Mouse (Mus musculus): Measurements from ENCODE around the gene Olfr49. TPM values are rescaled to one million over a fixed set of nuclear protein-coding genes. Genes with fewer than 3 reads are reported as not detected.
A peak's percentile ranks its signal among the peaks of the same experiment; 100 is the strongest.

Gene Olfr49
- polyA plus RNA-seq, 1 experiment from 2014 or later, result not detected

DNA sequence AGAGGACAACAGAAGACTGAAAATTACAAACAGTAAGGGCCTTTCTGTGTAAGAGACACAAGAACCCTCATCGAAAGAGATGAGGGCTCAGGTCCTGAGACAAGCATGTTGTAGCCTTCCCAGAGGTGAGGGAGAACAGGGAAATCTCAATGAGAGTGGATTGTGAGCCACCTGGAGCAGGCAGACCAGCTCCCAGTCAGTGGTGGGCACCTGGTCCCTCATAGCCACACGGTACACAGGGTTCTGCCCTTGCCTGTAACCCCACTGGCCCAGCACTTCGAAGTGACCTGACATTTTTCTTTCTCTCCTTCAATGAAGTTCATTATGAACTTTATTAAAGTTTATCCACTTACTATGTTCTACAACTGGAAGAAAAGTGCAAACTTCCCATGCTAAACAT is 12.0 kb downstream of the Olfr49 start:
- WGBS, result 81% methylated on average over 3 of the region's 3 CpGs
- H3K27ac ChIP-seq (replicated peaks), result no peak overlapping the region
- no peak overlapping the region for H3K4me3 ChIP-seq
- H3K4me1 ChIP-seq, result peaks cover 3% of the 10 kb centered on the region; the same call in 1 of the 2 replicates
- H3K9me3 ChIP-seq (replicated peaks), result no peaks in the 10 kb centered on the region
- DNase-seq (ENCODE audit: low spot score), result no peak
- no peaks in the 10 kb centered on the region for H3K27me3 ChIP-seq (ENCODE audit: low read depth, poor library complexity, severe bottlenecking)
- H3K36me3 ChIP-seq, result peaks cover 6% of the 10 kb centered on the region; the same call in 1 of the 2 replicates

DNA sequence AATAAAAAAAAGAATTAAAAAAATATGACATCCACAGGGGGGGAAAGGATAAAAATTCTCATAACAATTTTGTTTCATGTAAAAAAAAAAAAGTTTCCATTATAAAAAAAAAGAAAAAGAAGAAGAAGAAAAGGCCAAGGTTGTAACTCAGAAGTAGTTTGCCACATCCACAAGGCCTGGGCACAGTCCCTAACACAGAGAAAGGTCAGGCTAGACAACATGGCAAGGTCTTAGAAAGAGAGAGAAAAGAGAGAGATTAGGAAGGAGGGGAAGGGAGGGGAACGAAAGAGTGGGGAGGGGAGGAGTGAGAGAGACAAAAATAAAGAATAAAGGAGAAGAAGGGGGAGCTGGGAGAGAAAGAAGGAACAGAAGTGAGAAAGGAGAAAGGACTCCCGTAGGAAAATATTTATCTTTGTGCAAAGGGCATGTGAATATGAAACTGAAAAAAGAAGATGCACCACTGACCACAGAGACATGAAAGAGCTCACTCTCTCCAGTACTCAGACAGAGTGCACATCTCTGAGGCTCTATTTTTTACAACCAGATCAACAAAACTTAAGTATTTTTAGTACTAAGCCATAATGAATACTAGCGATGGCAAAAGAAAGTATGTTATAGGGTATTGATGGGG is 12.6 kb downstream of the Olfr49 start:
- WGBS, result 75% methylated on average over 3 of the region's 3 CpGs
- no peaks in the 10 kb centered on the region for H3K9me3 ChIP-seq (replicated peaks)
- no peak overlapping the region for H3K27ac ChIP-seq (replicated peaks)
- peaks cover 10% of the 10 kb centered on the region; the same call in 1 of the 2 replicates for H3K36me3 ChIP-seq
- no peak for DNase-seq (ENCODE audit: low spot score)
- peaks cover 3% of the 10 kb centered on the region; the same call in 1 of the 2 replicates for H3K4me1 ChIP-seq
- H3K4me3 ChIP-seq, result no peak overlapping the region
- no peaks in the 10 kb centered on the region for H3K27me3 ChIP-seq (ENCODE audit: low read depth, poor library complexity, severe bottlenecking)

DNA sequence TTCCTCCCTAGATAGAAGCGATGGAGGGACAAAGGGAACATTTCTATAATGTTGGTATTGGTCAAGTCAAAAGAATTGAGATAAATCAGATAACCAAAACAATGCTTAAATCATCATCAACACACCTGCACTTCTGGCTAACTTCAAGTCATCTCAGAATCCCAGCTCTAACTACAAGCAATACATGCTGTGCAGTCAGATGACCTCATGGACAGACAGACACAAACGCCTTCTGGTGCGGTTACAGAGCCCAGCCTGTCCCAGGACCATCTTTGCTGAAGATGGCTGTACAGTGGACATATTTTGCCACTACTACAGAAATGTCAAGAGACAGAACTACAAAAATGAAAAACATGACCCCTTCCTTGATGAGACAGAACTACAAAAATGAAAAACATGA is 14.3 kb downstream of the Olfr49 start:
- H3K4me3 ChIP-seq, result no peak overlapping the region
- no peak for DNase-seq (ENCODE audit: low spot score)
- H3K27me3 ChIP-seq (ENCODE audit: low read depth, poor library complexity, severe bottlenecking), result no peaks in the 10 kb centered on the region
- H3K27ac ChIP-seq (replicated peaks), result no peak overlapping the region
- no peaks in the 10 kb centered on the region for H3K9me3 ChIP-seq (replicated peaks)
- 89% methylated on average over 3 of the region's 3 CpGs for WGBS
- H3K36me3 ChIP-seq, result peaks cover 10% of the 10 kb centered on the region; the same call in 1 of the 2 replicates
- peaks cover 3% of the 10 kb centered on the region; the same call in 1 of the 2 replicates for H3K4me1 ChIP-seq

DNA sequence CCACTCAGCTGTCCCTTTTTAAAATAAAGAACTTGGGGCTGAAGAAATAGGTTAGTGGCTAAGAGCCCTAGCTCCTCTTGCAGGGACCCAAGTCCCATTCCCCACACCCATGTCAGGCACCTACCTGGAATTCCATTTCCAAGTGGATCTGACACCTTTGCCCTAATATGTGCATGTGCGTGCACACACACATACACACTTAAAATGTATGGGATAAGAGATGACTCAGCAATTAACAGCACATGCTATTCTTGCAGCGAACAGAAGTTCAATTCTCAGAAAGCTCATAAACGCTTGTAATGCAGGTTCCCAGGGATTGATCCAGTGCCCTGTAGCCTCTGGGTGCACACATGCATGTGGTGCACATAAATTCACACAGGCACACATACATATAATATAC is 15.2 kb downstream of the Olfr49 start:
- H3K4me3 ChIP-seq, result no peak overlapping the region
- 89% methylated on average over 3 of the region's 3 CpGs for WGBS
- no peaks in the 10 kb centered on the region for H3K9me3 ChIP-seq (replicated peaks)
- H3K27me3 ChIP-seq (ENCODE audit: low read depth, poor library complexity, severe bottlenecking), result no peaks in the 10 kb centered on the region
- DNase-seq (ENCODE audit: low spot score), result no peak
- peaks cover 10% of the 10 kb centered on the region; the same call in 1 of the 2 replicates for H3K36me3 ChIP-seq
- H3K27ac ChIP-seq (replicated peaks), result no peak overlapping the region
- H3K4me1 ChIP-seq, result peaks cover 9% of the 10 kb centered on the region

DNA sequence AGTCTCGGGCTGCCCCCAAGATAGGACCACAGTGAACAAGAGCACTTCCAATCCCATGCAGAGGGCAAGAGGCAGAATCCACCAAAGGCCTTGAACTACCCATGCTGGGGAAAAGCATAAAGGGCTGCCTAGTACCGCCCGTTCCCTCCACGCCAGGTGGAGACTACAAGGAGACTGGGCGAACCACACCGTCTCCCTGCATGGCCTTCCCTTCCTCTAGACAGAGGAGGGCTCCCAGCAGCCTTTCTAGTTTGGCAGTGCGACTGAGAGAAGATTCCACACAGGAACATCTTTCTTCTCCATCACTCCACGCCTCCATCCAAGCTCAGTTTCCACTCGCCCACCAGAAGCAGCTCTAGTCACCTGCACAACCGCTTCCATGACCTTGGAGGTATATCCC is 16.8 kb downstream of the Olfr49 start:
- 90% methylated on average over 10 of the region's 10 CpGs for WGBS
- Histone ChIP-seq H3K27ac (replicated peaks) (no peak overlapping the region), H3K4me1 (peaks cover 9% of the 10 kb centered on the region), H3K4me3 (no peak overlapping the region), H3K36me3 (peaks cover 12% of the 10 kb centered on the region; the same call in 1 of the 2 replicates), H3K9me3 (replicated peaks) (no peaks in the 10 kb centered on the region), H3K27me3 (ENCODE audit: low read depth, poor library complexity, severe bottlenecking) (no peaks in the 10 kb centered on the region)
- no peak for DNase-seq (ENCODE audit: low spot score)

DNA sequence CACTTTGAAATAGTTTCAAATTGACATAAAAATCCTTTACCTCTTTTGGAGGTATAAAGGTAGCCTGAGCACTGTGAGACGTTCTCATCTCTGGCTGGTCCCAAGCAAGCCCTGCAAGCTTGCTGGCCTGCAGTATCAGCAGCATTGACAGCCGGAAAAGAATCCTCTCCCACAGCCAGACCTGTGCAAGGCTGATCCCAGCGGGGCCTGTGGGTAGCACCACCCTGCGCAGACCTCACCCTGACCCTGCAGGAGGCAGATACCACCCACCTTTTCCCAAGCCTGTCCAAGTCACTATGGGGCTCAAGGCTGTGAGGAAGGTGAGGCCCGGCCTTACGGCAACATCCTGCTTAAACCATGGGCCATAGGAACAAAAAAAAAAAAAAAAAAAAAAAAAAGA is 18.8 kb downstream of the Olfr49 start:
- peaks cover 6% of the 10 kb centered on the region for H3K4me1 ChIP-seq
- DNase-seq (ENCODE audit: low spot score), result no peak
- no peak overlapping the region for H3K4me3 ChIP-seq
- H3K27me3 ChIP-seq (ENCODE audit: low read depth, poor library complexity, severe bottlenecking), result no peaks in the 10 kb centered on the region
- H3K27ac ChIP-seq (replicated peaks), result no peak overlapping the region
- no peaks in the 10 kb centered on the region for H3K9me3 ChIP-seq (replicated peaks)
- WGBS, result 78% methylated on average over 6 of the region's 6 CpGs
- H3K36me3 ChIP-seq, result peaks cover 17% of the 10 kb centered on the region

DNA sequence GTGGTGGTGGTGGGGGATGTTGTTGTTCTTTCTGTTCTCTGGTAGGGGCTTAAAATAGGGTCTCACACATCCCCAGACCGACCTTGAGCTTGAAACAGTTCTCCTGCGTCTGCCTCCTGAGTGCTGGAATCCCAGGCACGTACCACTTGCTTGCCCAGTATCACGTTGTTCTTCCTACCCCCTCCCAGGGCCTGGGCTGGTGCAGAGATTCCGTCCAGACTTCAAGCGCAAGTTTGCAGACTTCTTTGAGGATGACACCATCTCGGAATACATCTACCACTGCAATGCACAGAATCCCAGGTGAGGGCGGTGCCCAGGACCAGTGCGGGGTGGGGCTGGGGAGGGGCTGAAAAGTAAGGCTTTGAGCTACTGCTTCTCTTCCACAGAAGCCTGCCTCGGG is 19.6 kb downstream of the Olfr49 start:
- no peak for DNase-seq (ENCODE audit: low spot score)
- peaks cover 3% of the 10 kb centered on the region; the same call in 1 of the 2 replicates for H3K27me3 ChIP-seq (ENCODE audit: low read depth, poor library complexity, severe bottlenecking)
- H3K4me3 ChIP-seq, result no peak overlapping the region
- H3K36me3 ChIP-seq, result peaks cover 17% of the 10 kb centered on the region
- no peaks in the 10 kb centered on the region for H3K9me3 ChIP-seq (replicated peaks)
- 45% methylated on average over 10 of the region's 10 CpGs for WGBS
- no peak overlapping the region for H3K27ac ChIP-seq (replicated peaks)
- peaks cover 9% of the 10 kb centered on the region for H3K4me1 ChIP-seq

DNA sequence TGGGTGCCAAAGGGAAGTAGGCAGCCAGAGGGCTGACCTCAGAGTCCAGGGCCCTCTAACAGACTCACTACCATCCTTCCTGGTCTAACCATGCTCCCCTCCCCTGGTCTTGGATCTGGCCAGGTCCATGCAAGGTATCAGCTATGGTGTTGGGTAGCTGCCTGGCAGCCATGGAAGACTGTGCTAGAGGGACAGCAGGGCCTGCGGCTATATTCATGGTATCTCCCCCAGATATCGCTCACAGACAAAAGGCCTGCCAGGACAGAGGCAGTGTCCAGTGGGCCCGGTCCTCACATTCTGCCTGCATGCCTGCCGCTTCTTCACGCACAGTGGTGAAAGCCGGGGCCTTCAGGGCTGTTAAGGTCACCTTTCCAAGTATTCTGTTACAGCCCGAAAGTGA is 20.5 kb downstream of the Olfr49 start:
- peaks cover 18% of the 10 kb centered on the region for H3K4me1 ChIP-seq
- H3K9me3 ChIP-seq (replicated peaks), result no peaks in the 10 kb centered on the region
- H3K27me3 ChIP-seq (ENCODE audit: low read depth, poor library complexity, severe bottlenecking), result peaks cover 6% of the 10 kb centered on the region; the same call in 1 of the 2 replicates
- H3K36me3 ChIP-seq, result peaks cover 17% of the 10 kb centered on the region
- DNase-seq (ENCODE audit: low spot score), result no peak
- no peak overlapping the region for H3K4me3 ChIP-seq
- 93% methylated on average over 7 of the region's 7 CpGs for WGBS
- H3K27ac ChIP-seq (replicated peaks), result no peak overlapping the region

DNA sequence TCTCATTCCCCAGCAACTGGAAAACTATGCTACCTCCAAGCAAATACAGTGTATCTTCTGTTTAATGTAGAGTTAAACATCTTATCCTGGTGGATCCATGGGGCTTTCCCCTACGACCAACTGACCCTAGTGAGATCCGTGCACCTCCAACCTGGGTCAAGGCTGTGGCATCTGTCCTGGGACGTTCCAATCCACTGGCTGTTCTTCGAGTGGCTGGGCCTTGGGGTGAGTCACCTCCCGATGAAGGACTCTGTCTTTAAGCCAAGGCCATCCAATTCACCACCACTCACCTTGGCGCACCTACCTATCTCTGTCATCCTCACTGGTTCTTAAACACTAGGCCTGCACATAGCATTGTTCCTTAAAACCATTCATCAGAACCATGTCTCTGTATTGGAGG is 21.6 kb downstream of the Olfr49 start:
- Histone ChIP-seq H3K9me3 (replicated peaks) (no peaks in the 10 kb centered on the region), H3K27me3 (ENCODE audit: low read depth, poor library complexity, severe bottlenecking) (peaks cover 9% of the 10 kb centered on the region; the same call in 1 of the 2 replicates), H3K27ac (replicated peaks) (no peak overlapping the region), H3K4me3 (no peak overlapping the region), H3K4me1 (peaks cover 26% of the 10 kb centered on the region), H3K36me3 (peaks cover 15% of the 10 kb centered on the region)
- no peak for DNase-seq (ENCODE audit: low spot score)
- WGBS, result 94% methylated on average over 6 of the region's 6 CpGs

DNA sequence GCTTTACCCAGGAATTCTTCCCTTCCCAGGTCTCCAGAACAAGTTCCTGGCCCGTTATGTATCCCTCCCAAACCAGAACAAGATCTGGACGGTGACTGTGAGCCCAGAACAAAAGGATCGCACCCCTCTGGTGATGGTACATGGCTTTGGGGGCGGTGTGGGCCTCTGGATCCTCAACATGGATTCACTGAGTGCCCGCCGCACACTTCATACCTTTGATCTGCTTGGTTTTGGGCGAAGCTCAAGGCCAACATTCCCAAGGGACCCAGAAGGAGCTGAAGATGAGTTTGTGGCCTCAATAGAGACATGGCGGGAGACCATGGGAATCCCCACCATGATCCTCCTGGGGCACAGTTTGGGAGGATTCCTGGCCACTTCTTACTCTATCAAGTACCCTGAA is 22.1 kb downstream of the Olfr49 start:
- peaks cover 11% of the 10 kb centered on the region; the same call in 1 of the 2 replicates for H3K27me3 ChIP-seq (ENCODE audit: low read depth, poor library complexity, severe bottlenecking)
- no peak overlapping the region for H3K27ac ChIP-seq (replicated peaks)
- peaks cover 11% of the 10 kb centered on the region for H3K36me3 ChIP-seq
- H3K4me1 ChIP-seq, result peaks cover 26% of the 10 kb centered on the region
- WGBS, result 94% methylated on average over 8 of the region's 8 CpGs
- no peak for DNase-seq (ENCODE audit: low spot score)
- no peak overlapping the region for H3K4me3 ChIP-seq
- no peaks in the 10 kb centered on the region for H3K9me3 ChIP-seq (replicated peaks)

DNA sequence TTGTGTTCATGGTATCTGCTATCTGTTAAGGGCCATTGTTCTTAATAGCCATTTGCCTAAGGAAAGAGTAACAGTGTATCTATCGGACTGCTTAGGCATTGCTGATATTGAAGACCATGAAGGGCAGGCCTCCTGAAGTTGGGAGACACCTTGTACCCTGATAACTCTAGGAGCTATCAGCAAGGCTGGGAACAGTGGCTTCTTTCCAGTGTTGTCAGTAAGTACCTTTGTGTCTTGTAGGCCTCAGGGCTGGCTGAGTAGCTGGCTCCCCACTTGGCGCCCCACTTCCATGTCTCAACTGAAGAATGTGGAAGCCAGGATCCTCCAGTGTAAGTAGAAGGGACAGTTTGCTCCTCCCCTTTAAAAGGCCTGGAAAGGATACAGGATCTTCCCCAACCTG is 23.4 kb downstream of the Olfr49 start:
- WGBS, result 95% methylated on average over 2 of the region's 2 CpGs
- Histone ChIP-seq H3K4me3 (no peak overlapping the region), H3K27ac (replicated peaks) (no peak overlapping the region), H3K9me3 (replicated peaks) (no peaks in the 10 kb centered on the region), H3K36me3 (peaks cover 7% of the 10 kb centered on the region; the same call in 1 of the 2 replicates), H3K4me1 (peaks cover 26% of the 10 kb centered on the region), H3K27me3 (ENCODE audit: low read depth, poor library complexity, severe bottlenecking) (peaks cover 11% of the 10 kb centered on the region; the same call in 1 of the 2 replicates)
- no peak for DNase-seq (ENCODE audit: low spot score)

DNA sequence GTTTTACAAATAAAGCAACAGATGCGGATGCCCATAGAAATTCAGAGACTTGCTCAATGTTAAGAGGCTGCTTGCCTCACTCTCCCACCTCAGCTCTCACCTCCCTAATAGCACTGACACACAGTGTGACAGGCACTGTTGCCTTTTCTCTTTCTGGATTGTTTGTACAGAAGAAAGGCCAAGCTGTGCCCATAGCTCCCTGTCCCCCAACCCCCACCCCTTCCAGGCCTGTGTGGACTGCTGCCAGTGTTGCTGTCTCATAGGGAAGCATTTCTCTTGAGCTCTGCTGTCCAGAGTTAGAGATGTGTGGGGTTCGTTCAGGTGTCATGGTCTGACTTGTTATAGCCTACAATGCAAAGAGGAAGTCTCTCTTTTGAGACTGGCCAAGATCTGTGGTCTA is 24.5 kb downstream of the Olfr49 start:
- Histone ChIP-seq H3K4me1 (peaks cover 24% of the 10 kb centered on the region), H3K4me3 (peak overlapping the region; percentile 70; the same call in 1 of the 2 replicates), H3K27me3 (ENCODE audit: low read depth, poor library complexity, severe bottlenecking) (peaks cover 11% of the 10 kb centered on the region; the same call in 1 of the 2 replicates), H3K36me3 (peaks cover 7% of the 10 kb centered on the region; the same call in 1 of the 2 replicates), H3K27ac (replicated peaks) (no peak overlapping the region), H3K9me3 (replicated peaks) (no peaks in the 10 kb centered on the region)
- 83% methylated on average over 2 of the region's 2 CpGs for WGBS
- no peak for DNase-seq (ENCODE audit: low spot score)

DNA sequence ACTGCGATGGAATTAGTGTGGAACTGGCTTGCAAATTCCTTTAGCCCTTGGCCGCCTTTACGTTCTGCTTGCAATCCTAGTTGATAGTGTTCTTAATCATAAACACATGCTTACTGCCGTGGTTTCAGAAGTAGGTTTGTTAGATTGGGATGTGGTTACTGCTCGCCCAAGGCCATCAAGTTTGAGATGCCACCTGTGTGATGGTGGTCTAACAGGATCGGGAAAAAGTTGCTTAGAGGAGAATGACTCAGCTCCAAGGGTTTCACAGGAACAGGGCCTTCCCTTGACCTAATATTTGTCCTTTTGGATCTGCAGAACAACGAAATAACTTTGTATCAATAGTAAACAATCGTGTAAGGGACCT is 25.0 kb downstream of the Olfr49 start:
- WGBS, result 28% methylated on average over 8 of the region's 8 CpGs
- H3K36me3 ChIP-seq, result peaks cover 7% of the 10 kb centered on the region; the same call in 1 of the 2 replicates
- H3K27me3 ChIP-seq (ENCODE audit: low read depth, poor library complexity, severe bottlenecking), result peaks cover 11% of the 10 kb centered on the region; the same call in 1 of the 2 replicates
- peak overlapping the region; percentile 70 for H3K4me3 ChIP-seq
- no peaks in the 10 kb centered on the region for H3K9me3 ChIP-seq (replicated peaks)
- H3K27ac ChIP-seq (replicated peaks), result peak overlapping the region; percentile 80
- DNase-seq (ENCODE audit: low spot score), result no peak
- peaks cover 26% of the 10 kb centered on the region for H3K4me1 ChIP-seq

Data from midbrain, embryonic 10.5 days (tissue).